Mouse (Mus musculus): ENCODE results near the gene Bricd5. TPM values are rescaled to one million over a fixed set of nuclear protein-coding genes. Genes with fewer than 3 reads are reported as not detected.
A peak's percentile ranks its signal among the peaks of the same experiment; 100 is the strongest.

The Bricd5 gene
- polyA plus RNA-seq, 1 experiment from 2014 or later, result 0.27 TPM

DNA sequence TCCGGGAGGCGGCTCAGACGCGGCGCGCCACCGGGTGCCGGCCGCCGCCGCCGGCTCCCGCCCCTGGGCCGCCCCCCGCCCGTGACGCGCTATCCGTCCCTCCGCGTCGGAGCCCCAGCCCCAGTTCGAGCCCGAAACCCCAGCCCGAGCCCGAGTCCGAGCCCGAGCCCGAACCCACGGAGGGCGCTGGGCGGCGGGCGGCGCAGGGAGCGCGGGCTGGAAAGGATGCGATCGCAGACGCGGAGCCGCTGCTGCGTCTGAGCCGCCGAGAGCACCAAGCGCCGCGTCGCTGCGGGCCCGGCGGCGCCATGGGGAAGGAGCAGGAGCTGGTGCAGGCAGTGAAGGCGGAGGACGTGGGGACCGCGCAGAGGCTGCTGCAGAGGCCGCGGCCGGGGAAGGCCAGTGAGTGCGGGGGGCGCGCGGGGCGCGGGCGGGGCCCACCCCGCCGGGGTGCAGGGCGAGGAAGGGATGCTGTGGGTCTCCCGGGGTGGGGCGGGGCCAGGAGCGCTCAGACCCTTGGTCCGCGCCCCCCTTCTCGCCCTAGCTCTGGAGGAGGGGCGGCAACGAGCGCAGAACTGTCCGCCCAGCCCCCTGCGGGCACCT is 15.1 kb downstream of the Bricd5 start:
- Histone ChIP-seq H3K9ac (peak overlapping the region; percentile 86), H3K9me3 (no peaks in the 10 kb centered on the region), H3K27ac (replicated peaks) (no peak overlapping the region), H3K4me3 (peak overlapping the region; percentile 75), H3K4me2 (peak overlapping the region; percentile 99), H3K4me1 (peaks cover 19% of the 10 kb centered on the region), H3K27me3 (replicated peaks) (peaks cover 64% of the 10 kb centered on the region), H3K36me3 (no peaks in the 10 kb centered on the region)
- under 1% methylated on average over 47 of the region's 81 CpGs for WGBS
- ATAC-seq (ENCODE audit: extremely low read depth, insufficient number of reproducible peaks, low FRiP score, low TSS enrichment), result no peak

DNA sequence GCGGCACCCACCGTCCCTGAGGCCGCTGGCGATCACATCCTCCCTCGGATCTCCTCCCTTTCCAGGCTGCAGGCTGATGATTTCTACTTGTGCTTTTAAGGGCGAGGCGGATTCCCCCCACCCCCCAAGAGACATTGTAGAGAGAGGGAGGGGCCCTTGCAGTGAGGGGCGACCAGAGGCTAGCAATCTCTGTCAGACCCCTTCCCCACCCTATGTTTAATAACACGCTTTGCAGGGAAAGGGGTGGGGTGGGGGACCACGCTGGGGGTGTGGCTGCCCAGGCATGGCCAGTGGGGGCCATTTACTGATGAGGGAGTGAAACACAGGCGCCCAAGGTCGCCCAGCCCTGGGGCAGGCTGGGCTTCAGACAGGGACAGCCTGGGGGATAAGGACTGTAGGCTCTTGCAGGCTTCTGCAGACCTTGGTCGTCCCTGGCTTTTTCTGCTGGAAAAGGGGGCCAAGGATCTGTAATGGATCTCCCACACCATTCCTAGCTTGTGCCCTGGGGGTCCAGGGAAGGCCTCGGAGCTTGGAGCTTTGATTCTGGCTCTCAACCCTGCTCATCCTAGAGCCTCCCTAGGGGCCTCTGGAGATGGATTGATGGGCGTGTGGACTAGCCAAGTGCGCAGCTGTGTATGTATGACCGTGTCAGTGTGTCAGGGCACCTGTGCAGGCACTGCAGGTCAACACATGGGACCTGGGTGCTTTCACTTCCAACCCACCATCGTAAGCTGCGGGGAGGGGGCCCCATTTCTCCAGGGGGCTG is 15.8 kb downstream of the Bricd5 start:
- H3K27me3 ChIP-seq (replicated peaks), result peaks cover 64% of the 10 kb centered on the region
- H3K4me3 ChIP-seq, result peak overlapping the region; percentile 75
- WGBS, result 20% methylated on average over 19 of the region's 19 CpGs
- peak overlapping the region; percentile 86 for H3K9ac ChIP-seq
- no peaks in the 10 kb centered on the region for H3K36me3 ChIP-seq
- H3K4me2 ChIP-seq, result peak overlapping the region; percentile 99
- no peaks in the 10 kb centered on the region for H3K9me3 ChIP-seq
- no peak for ATAC-seq (ENCODE audit: extremely low read depth, insufficient number of reproducible peaks, low FRiP score, low TSS enrichment)
- H3K27ac ChIP-seq (replicated peaks), result no peak overlapping the region
- H3K4me1 ChIP-seq, result peaks cover 19% of the 10 kb centered on the region

DNA sequence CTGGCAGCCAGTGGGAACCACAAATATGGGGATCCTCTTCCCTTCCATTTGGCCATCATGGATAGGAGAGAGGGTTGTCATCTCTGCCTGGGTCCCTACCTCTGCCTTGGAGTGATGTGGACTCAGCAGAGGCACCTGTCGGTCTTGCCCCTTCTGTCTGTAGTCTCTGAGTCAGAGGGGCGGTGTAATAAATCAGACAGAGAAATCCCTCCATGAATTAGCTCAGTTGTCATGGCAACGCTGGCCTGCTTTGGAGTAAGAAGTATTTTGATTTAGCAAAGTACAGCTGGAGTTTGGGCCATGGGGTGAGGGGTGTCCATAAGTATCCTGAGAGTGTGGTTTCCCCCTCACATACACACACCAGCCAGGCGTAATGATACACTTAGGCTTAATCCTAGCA is 16.7 kb downstream of the Bricd5 start:
- WGBS, result 80% methylated on average over 4 of the region's 4 CpGs
- Histone ChIP-seq H3K27me3 (replicated peaks) (peaks cover 69% of the 10 kb centered on the region), H3K4me3 (no peak overlapping the region)

DNA sequence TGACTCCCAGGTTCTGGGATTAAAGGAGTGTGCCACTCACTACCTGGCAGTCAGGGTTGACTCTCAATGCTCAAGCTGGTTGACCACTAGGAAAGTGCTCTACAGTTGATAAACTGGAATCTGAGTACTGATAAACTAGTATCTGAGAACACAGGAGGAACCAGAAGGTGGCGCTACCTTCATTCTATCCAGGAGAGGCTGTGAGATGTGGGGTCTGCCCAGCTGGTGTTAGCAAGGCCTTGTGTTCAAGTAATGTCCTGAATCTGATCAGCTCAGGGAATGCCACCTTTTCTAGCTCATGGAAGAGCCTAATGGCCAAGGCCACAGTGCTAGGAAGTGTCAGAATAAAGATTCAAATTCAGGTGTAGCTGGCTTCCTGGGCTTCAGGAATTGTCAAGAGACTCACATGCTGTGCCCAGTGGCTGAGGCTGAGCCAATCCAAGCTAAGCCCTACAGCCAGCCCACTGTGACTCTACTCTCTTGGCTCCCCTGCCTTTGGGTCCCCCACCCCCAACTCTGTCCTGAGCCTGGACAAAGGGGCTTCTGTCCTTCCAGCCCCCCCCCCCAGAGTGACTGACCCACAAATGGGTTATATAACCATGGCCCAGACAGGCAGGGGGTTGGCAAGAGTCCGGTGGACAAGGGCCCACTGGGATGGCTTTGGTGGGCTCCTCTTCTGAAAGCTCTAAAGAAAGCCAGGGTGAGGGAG is 21.1 kb downstream of the Bricd5 start:
- Histone ChIP-seq H3K27me3 (replicated peaks) (peaks cover 41% of the 10 kb centered on the region), H3K36me3 (no peaks in the 10 kb centered on the region)
- WGBS, result 31% methylated on average over 2 of the region's 2 CpGs

More for the DNA sequence above, 16.7 kb downstream of the Bricd5 start:
- Histone ChIP-seq H3K27ac (replicated peaks) (no peak overlapping the region), H3K36me3 (no peaks in the 10 kb centered on the region), H3K9me3 (no peaks in the 10 kb centered on the region), H3K4me2 (no peak overlapping the region), H3K4me1 (peaks cover 16% of the 10 kb centered on the region), H3K9ac (no peak overlapping the region)
- ATAC-seq (ENCODE audit: extremely low read depth, insufficient number of reproducible peaks, low FRiP score, low TSS enrichment), result no peak

DNA sequence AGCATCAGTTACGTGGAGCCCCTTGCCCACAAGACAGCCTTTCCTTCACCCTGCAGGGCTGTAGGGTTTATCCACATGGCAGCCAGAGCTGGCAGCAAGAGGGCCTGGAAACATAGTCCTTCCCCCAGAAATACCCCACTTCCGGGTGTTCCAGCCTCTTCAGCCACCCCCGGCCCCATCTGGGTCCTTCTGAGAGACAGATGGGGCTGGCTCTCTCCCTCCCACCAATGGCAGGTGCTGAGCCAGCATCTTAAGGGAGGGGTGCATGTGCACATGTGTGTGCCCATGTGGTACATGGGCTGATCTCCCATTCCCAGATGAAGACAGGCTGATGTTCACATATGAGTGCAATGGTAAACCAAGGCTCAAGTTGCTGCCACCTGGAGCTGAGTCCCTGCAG is 21.8 kb downstream of the Bricd5 start:
- no peaks in the 10 kb centered on the region for H3K36me3 ChIP-seq
- peaks cover 35% of the 10 kb centered on the region for H3K27me3 ChIP-seq (replicated peaks)
- no peak for ATAC-seq (ENCODE audit: extremely low read depth, insufficient number of reproducible peaks, low FRiP score, low TSS enrichment)

More for the DNA sequence above, 21.1 kb downstream of the Bricd5 start:
- Histone ChIP-seq H3K4me1 (no peaks in the 10 kb centered on the region), H3K4me3 (no peak overlapping the region), H3K4me2 (no peak overlapping the region), H3K27ac (replicated peaks) (no peak overlapping the region), H3K9me3 (no peaks in the 10 kb centered on the region), H3K9ac (no peak overlapping the region)
- no peak for ATAC-seq (ENCODE audit: extremely low read depth, insufficient number of reproducible peaks, low FRiP score, low TSS enrichment)

DNA sequence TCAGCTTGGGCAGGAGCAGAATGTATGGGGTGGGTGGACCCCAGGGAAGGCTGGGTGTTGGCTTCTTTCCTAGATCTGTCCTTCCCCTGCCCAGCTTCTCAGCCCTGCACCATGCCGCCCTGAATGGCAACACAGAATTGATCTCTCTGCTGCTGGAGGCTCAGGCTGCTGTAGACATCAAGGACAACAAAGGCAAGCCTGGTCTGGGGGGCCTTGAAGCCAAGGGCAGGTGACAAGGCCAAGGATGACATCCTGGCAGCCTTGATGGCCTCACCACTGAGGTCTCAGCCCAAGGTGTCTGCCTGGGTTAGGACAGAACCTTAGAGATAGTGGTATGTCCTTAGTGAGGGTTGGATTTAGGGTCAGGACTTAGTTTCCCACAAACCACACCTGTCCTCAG is 22.3 kb downstream of the Bricd5 start:
- Histone ChIP-seq H3K4me1 (no peaks in the 10 kb centered on the region), H3K4me2 (no peak overlapping the region), H3K27me3 (replicated peaks) (peaks cover 31% of the 10 kb centered on the region), H3K9ac (no peak overlapping the region), H3K27ac (replicated peaks) (no peak overlapping the region), H3K36me3 (no peaks in the 10 kb centered on the region), H3K9me3 (no peaks in the 10 kb centered on the region), H3K4me3 (no peak overlapping the region)
- ATAC-seq (ENCODE audit: extremely low read depth, insufficient number of reproducible peaks, low FRiP score, low TSS enrichment), result no peak
- WGBS, result 88% methylated on average over 1 of the region's 1 CpGs

More for the DNA sequence above, 21.8 kb downstream of the Bricd5 start:
- Histone ChIP-seq H3K9ac (no peak overlapping the region), H3K4me2 (no peak overlapping the region), H3K4me3 (no peak overlapping the region), H3K9me3 (no peaks in the 10 kb centered on the region), H3K4me1 (no peaks in the 10 kb centered on the region), H3K27ac (replicated peaks) (no peak overlapping the region)
- 73% methylated on average over 3 of the region's 3 CpGs for WGBS

DNA sequence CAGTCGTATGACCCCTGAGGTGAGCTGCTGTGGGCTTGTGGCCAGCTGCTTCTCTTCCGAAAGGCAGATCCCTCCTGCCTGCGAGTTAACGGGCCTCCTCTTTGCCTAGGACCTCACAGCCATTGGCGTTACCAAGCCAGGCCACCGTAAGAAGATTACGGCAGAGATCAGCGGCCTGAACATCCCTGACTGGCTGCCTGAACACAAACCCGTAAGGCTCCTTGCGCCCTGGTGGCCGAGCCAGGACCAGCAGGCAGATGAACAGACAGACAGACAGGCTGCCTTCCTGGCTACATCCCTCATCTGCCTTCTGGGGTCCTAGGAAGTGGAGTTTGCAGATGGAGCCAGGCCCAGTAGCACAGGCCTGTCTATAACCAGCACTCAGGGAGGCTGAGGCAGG is 28.5 kb downstream of the Bricd5 start:
- no peak overlapping the region for H3K27ac ChIP-seq (replicated peaks)
- H3K36me3 ChIP-seq, result no peaks in the 10 kb centered on the region
- peaks cover 57% of the 10 kb centered on the region for H3K27me3 ChIP-seq (replicated peaks)
- H3K4me2 ChIP-seq, result no peak overlapping the region
- ATAC-seq (ENCODE audit: extremely low read depth, insufficient number of reproducible peaks, low FRiP score, low TSS enrichment), result no peak
- peaks cover 12% of the 10 kb centered on the region for H3K4me1 ChIP-seq
- no peaks in the 10 kb centered on the region for H3K9me3 ChIP-seq
- 33% methylated on average over 11 of the region's 11 CpGs for WGBS
- H3K9ac ChIP-seq, result no peak overlapping the region
- H3K4me3 ChIP-seq, result no peak overlapping the region

DNA sequence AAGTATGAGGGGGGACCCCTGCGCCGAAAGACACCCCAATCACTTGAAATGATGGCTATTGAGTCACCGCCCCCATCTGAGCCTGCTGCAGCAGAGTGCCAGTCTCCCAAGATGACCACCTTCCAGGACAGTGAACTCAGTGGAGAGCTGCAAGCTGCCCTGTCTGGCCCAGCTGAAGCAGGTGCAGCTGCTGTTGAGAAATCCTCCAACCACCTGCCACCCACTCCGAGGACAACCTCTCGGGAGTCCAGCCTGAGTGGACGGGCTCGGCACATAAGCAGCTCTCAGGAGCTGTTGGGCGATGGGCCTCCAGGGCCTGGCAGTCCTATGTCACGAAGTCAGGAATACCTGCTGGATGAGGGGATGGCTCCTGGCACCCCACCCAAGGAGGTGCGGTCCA is 30.4 kb downstream of the Bricd5 start:
- H3K4me2 ChIP-seq, result no peak overlapping the region
- ATAC-seq (ENCODE audit: extremely low read depth, insufficient number of reproducible peaks, low FRiP score, low TSS enrichment), result no peak
- H3K9ac ChIP-seq, result no peak overlapping the region
- peaks cover 14% of the 10 kb centered on the region for H3K4me1 ChIP-seq
- no peak overlapping the region for H3K4me3 ChIP-seq
- H3K36me3 ChIP-seq, result peaks cover 15% of the 10 kb centered on the region
- 86% methylated on average over 10 of the region's 10 CpGs for WGBS
- no peaks in the 10 kb centered on the region for H3K9me3 ChIP-seq
- H3K27me3 ChIP-seq (replicated peaks), result peaks cover 63% of the 10 kb centered on the region
- no peak overlapping the region for H3K27ac ChIP-seq (replicated peaks)

DNA sequence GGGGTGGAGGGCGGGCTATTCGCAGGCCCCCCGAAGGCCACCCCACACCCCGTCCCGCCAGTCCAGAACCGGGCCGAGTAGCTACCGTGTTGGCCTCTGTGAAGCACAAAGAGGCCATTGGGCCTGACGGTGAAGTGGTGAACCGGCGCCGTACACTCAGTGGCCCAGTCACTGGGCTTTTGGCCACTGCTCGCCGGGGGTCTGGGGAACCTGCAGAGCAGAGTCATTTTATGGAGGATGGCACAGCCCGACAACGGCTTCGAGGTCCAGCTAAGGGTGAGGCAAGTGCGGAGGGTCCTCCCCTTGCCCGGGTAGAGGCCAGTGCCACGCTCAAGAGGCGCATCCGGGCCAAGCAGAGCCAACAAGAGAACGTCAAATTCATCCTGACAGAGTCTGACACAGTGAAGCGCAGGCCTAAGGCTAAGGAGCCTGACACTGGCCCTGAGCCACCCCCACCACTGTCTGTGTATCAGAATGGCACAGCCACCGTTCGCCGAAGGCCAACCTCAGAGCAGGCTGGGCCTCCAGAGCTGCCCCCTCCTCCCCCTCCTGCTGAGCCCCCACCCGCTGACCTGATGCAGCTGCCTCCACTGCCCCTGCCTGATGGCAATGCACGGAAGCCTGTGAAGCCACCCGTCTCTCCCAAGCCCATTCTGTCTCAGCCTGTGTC is 31.7 kb downstream of the Bricd5 start:
- WGBS, result 88% methylated on average over 30 of the region's 30 CpGs
- H3K4me3 ChIP-seq, result no peak overlapping the region
- H3K4me1 ChIP-seq, result peaks cover 14% of the 10 kb centered on the region
- ATAC-seq (ENCODE audit: extremely low read depth, insufficient number of reproducible peaks, low FRiP score, low TSS enrichment), result no peak
- no peaks in the 10 kb centered on the region for H3K9me3 ChIP-seq
- H3K4me2 ChIP-seq, result no peak overlapping the region
- peaks cover 63% of the 10 kb centered on the region for H3K27me3 ChIP-seq (replicated peaks)
- no peak overlapping the region for H3K9ac ChIP-seq
- H3K36me3 ChIP-seq, result peaks cover 28% of the 10 kb centered on the region
- no peak overlapping the region for H3K27ac ChIP-seq (replicated peaks)

DNA sequence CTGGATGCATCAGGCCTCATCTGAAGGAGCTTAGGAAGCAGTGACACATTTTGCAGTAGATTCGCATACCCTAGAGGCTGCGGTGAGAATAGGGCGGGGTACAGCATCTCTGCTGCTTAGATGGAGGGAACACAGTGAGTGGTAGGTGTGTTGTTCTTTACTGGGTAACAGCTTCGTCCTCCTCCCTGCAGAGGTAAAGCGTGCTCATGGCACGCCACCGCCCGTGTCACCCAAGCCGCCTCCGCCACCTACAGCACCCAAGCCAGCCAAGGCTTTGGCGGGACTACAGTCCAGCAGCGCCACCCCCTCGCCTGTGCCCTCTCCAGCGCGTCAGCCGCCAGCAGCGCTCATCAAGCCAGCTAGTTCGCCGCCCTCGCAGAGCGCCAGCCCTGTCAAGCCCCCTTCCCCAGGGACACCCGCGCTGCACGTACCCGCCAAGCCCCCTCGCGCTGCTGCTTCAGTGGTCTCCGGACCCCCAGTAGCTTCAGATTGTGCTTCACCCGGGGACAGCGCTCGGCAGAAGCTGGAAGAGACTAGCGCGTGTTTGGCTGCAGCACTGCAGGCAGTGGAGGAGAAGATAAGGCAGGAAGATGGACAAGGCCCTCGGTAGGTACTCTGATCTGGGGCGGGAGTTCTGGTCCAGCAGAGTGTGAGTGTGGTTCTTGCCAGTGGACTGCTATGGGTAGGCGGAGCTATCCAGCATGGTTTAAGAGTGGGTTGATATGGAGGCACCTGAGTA is 32.8 kb downstream of the Bricd5 start:
- Histone ChIP-seq H3K36me3 (peaks cover 39% of the 10 kb centered on the region), H3K9me3 (no peaks in the 10 kb centered on the region), H3K4me3 (peak overlapping the region; percentile 44), H3K9ac (peak overlapping the region; percentile 75), H3K4me2 (peak overlapping the region; percentile 75), H3K27ac (replicated peaks) (no peak overlapping the region), H3K4me1 (peaks cover 14% of the 10 kb centered on the region), H3K27me3 (replicated peaks) (peaks cover 57% of the 10 kb centered on the region)
- ATAC-seq (ENCODE audit: extremely low read depth, insufficient number of reproducible peaks, low FRiP score, low TSS enrichment), result no peak; the same call in 1 of the 2 replicates
- WGBS, result 18% methylated on average over 36 of the region's 36 CpGs
